Mouse (Mus musculus) testis, adult 2 months (tissue): ENCODE results near the gene Top2a. TPM values are rescaled to one million over a fixed set of nuclear protein-coding genes. Genes with fewer than 3 reads are reported as not detected.

ENCODE experiments used
- H3K27ac ChIP-seq: fragments of 200-500 bp; 2 replicates; pipeline ENCODE4 v1.5.1; 2012; ENCODE audit warnings: low read depth, low read length; ENCODE audit not compliant: control insufficient read depth, insufficient read depth
- H3K27me3 ChIP-seq: fragments of 200-500 bp; 2 replicates; pipeline ENCODE4 v1.6.1; 2012; ENCODE audit warnings: mild to moderate bottlenecking, low read length, moderate library complexity; ENCODE audit not compliant: control insufficient read depth, insufficient read depth
- H3K36me3 ChIP-seq: fragments of 200-500 bp; 2 replicates; pipeline ENCODE4 v1.6.1; 2012; ENCODE audit warnings: mild to moderate bottlenecking, low read length; ENCODE audit not compliant: control insufficient read depth, insufficient read depth
- H3K4me1 ChIP-seq: fragments of 200-500 bp; 2 replicates; pipeline ENCODE4 v1.6.1; 2012; ENCODE audit warnings: low read length; ENCODE audit not compliant: control insufficient read depth, insufficient read depth
- H3K4me3 ChIP-seq: fragments of 200-500 bp; 2 replicates; pipeline ENCODE4 v1.5.1; 2012; ENCODE audit warnings: low read depth, mild to moderate bottlenecking, low read length, moderate library complexity, mixed read lengths; ENCODE audit not compliant: control insufficient read depth
- CTCF ChIP-seq: fragments of 200-500 bp; IDR thresholded peaks from 2 replicates; pipeline ENCODE4 v1.5.1; 2012; ENCODE audit warnings: low read depth, mild to moderate bottlenecking, inconsistent platforms, low read length, moderate library complexity; ENCODE audit not compliant: control insufficient read depth, insufficient read depth, insufficient replicate concordance
- POLR2A ChIP-seq: fragments of 200-500 bp; IDR thresholded peaks from 2 replicates; pipeline ENCODE4 v1.6.1; 2012; ENCODE audit warnings: low read depth, mild to moderate bottlenecking, inconsistent platforms, low read length, moderate library complexity; ENCODE audit not compliant: control insufficient read depth
- polyA plus RNA-seq: library from polyadenylated mRNA; depleted of rRNA; stranded (reverse); fragments of >200 nt; gene quantifications from 2 replicates; pipeline ENCODE4 v1.2.3, GENCODE M21; 2012

Top2a gene
- polyA plus RNA-seq, 1 experiment, result 19.4 TPM

DNA sequence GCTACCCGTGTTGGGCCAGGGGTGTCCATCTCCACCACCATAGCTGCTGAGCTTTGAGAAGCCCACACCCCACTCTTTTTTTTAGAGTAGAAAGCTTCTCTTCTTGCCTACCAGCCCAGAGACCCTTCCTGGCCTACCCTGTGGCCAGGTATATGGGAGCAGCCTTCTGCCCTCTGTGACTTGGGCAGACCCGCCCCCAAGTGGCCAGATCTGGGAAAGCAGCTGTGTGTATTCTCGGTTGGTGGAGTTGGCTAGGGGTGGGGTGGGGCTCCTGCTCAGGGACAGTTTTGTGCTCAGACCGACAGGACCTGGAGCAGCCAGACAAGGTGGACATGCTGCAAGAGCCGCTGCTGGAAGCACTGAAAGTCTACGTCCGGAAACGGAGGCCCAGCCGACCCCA lies 51.8 kb downstream of the Top2a start:
- H3K4me1 ChIP-seq, result peaks cover 12% of the 10 kb centered on the region

GRCm38 (mm10) chr11:98971316-98972031 lies 52.5 kb downstream of the Top2a start:
- no peak overlapping the region for H3K4me3 ChIP-seq
- H3K36me3 ChIP-seq, result no peaks in the 10 kb centered on the region
- no peak overlapping the region for H3K27ac ChIP-seq
- H3K4me1 ChIP-seq, result peaks cover 17% of the 10 kb centered on the region
- TF ChIP-seq POLR2A (no peak), CTCF (no peak)
- H3K27me3 ChIP-seq, result no peaks in the 10 kb centered on the region

More for the DNA sequence above, 51.8 kb downstream of the Top2a start:
- Histone ChIP-seq H3K36me3 (no peaks in the 10 kb centered on the region), H3K27ac (no peak overlapping the region), H3K4me3 (no peak overlapping the region), H3K27me3 (no peaks in the 10 kb centered on the region)
- TF ChIP-seq POLR2A (no peak), CTCF (peak; percentile 71; the same call in 1 of the 2 replicates)

DNA sequence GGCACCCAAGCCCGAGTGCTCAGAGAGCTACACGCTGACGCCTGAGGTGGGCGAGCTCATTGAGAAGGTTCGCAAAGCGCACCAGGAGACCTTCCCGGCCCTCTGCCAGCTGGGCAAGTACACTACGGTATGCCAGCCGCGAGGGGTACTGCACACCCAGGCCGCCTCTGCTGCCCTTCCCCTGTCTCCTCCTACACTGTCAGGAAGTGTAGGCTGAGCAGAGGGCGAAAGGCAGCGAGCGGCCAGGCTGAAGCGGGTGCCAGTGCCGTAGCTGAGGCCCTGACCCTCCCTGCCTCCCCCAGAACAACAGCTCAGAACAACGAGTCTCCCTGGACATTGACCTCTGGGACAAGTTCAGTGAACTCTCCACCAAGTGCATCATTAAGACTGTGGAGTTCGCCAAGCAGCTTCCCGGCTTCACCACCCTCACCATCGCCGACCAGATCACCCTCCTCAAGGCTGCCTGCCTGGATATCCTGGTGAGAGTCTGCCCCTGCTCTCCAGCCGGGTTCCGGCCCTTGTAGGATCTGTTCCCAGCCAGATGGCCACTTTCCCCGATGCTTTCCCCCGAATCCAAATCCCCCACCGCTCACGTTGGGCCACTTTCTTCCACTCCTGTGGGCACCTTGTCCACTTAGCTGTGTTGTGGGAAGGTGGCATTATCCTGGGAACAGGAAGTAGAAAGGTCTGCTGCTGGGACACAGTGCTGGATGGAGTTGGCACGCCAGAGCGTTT lies 53.6 kb downstream of the Top2a start:
- no peak for TF ChIP-seq POLR2A
- no peak for TF ChIP-seq CTCF
- Histone ChIP-seq H3K27ac (no peak overlapping the region), H3K27me3 (no peaks in the 10 kb centered on the region), H3K4me1 (peaks cover 25% of the 10 kb centered on the region), H3K4me3 (peak overlapping the region; percentile 32), H3K36me3 (no peaks in the 10 kb centered on the region)

DNA sequence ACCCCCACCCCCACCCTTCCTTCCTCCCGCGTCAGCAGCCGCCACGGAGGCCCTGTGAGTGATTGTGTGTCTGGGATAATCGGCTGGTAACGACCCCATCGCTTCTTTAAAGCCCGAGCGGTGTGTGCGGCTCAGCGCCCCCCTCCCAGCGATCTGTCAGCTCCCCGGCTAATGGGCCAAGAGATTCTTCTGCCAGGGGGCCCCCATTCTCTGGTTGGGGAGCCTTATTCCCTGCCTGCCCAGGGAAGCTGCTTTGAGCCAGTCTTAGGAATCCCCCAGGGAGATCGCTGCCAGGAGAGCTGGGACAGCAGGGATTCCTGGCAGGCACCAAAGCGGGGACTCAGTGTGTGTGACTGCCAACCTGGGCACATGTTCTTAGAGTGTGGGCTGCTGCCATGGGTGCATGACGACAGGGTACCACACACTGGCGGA lies 54.5 kb downstream of the Top2a start:
- Histone ChIP-seq H3K36me3 (no peaks in the 10 kb centered on the region), H3K4me3 (peak overlapping the region; percentile 44), H3K27ac (peak overlapping the region; percentile 12; the same call in 1 of the 2 replicates), H3K27me3 (no peaks in the 10 kb centered on the region), H3K4me1 (peaks cover 33% of the 10 kb centered on the region)
- TF ChIP-seq POLR2A (no peak), CTCF (no peak)

DNA sequence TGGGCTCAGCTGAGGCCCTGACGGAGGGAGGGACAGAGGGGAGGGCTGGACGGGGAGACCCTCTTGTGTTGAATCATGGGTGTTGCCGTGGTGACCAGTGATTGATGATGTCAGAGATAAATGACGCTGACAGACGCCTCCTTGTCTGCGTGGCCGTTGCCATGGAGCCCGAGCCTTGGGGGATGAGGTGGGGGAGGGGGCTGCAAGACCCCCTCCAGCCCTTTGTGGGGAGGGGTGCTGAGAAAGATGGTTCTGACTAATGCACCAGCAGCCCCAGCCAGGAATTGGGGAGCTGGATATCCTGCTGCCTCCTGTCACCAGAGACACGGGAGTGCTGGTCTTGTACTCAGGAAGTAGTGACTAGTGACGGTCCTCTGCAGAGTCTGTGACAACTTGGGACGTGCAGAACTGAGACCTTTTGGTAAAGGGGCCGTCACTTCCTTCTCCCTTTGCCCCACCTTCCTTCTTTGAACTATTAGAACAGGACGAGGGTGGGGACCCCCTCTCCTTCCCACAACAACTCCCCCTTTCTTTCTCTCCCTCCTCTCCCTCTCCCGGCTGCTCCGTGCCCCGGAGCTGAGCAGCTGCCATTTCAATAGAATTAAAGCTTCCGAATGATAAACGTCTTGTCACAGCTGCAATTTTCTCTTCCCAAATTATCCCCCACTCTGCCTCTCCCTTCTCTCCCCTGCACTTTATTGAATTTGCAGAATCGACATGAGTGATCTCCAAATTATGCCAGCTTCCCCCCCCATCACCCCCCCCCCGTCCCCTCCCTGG lies 55.1 kb downstream of the Top2a start:
- peak; percentile 55; the same call in 1 of the 2 replicates for TF ChIP-seq POLR2A
- TF ChIP-seq CTCF, result no peak
- no peaks in the 10 kb centered on the region for H3K27me3 ChIP-seq
- H3K4me3 ChIP-seq, result peak overlapping the region; percentile 33
- peaks cover 39% of the 10 kb centered on the region for H3K4me1 ChIP-seq
- H3K27ac ChIP-seq, result no peak overlapping the region
- no peaks in the 10 kb centered on the region for H3K36me3 ChIP-seq

GRCm38 (mm10) chr11:98968079-98968478 lies 55.9 kb downstream of the Top2a start:
- no peaks in the 10 kb centered on the region for H3K27me3 ChIP-seq
- H3K4me1 ChIP-seq, result peaks cover 39% of the 10 kb centered on the region
- 0 out of 2 replicates have a peak overlapping the region, but pooled peaks have one; percentile 5 for H3K27ac ChIP-seq
- peak overlapping the region; percentile 33 for H3K4me3 ChIP-seq
- TF ChIP-seq CTCF, result no peak
- TF ChIP-seq POLR2A, result no peak
- no peaks in the 10 kb centered on the region for H3K36me3 ChIP-seq
